Mouse (Mus musculus) liver, adult 2 months (tissue): Measurements from ENCODE around the gene Cntd1.

Source experiments
- CTCF ChIP-seq: fragments of 200-500 bp; IDR thresholded peaks from 2 replicates; pipeline ENCODE4 v1.5.1; 2011; ENCODE audit warnings: low read depth, low read length, control low read depth
- POLR2A ChIP-seq: fragments of 200-500 bp; IDR thresholded peaks from 2 replicates; pipeline ENCODE4 v1.6.1; 2011; ENCODE audit warnings: low read length, control low read depth; ENCODE audit not compliant: insufficient read depth; ENCODE audit errors: extremely low read depth

DNA sequence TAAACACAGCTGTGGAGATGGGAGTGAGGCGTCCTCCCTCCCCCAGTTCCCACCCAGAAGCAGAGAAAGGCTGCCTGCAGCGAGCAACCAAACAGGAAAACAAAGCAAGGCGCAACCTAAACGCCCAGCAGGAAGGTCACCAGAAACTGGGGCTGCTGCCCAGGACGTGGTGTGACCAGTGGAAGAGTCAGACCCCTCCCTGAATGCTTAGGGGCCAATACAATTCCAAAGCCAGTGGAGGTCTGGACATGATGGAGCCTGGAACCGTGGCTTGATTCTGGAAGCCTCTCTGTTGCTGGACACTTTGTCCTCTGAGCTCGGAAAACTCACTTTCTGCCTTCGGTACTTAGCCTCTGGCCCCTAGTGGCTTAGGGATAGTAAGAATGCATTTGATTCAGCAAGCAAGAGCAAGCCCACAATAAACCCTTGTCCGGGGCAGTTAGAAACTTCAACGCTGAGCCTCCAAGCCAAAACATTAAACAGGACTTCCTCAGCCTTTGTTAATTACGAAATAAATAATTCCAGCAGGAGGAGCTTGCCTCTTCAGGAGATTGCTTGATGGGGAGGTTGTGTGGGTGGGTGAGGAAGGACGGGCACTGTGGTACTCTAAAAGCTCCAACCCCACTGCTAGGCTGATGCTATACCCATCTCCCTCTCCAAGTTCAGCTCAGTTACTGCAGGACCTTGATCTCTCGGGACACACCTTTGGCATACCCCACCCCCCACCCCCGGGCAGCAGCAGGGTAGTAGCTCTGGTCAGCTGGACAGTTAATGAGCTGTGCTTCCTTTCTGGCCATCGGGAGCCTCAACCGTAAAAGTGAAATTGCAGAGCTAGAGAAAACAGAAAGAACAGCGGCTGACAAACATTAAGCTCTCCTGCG is 47.6 kb upstream of the Cntd1 start:
- TF ChIP-seq CTCF (no peak), POLR2A (0 out of 2 replicates have a peak, but pooled peaks have one; percentile 32)
